20 mouse cellular contexts compared by ENCODE assay signal in genomic region chr4:116193583-116194383, GRCm38 (mm10). TPM values are rescaled to one million over a fixed set of nuclear protein-coding genes. Genes with fewer than 3 reads are reported as not detected.
DNase-seq lines count a peak whose midpoint lies in the region; ATAC-seq and TF ChIP-seq lines count a peak whose summit lies in the region.
"Had no signal": no experiment of that assay in that cellular context is flagged by ENCODE, and none has a peak within 500 bp of the region (broad histone marks: within the 10 kb centered on the region; RNA-seq: fewer than 3 reads in every experiment).

No protein-coding gene starts in this region.

- H3K9ac ChIP-seq in liver, embryonic 11.5 days (ENCODE audit: low read depth, low read length), result no peak overlapping the region; the same call in 1 of the 2 replicates
- H3K9ac ChIP-seq in heart, embryonic 12.5 days, result no peak overlapping the region
- H3K9ac ChIP-seq: lung, embryonic 15.5 days had no signal

- peaks cover 12% of the 10 kb centered on the region for H3K4me1 ChIP-seq in liver, embryonic 11.5 days (replicated peaks; ENCODE audit: control insufficient read depth, insufficient read depth, low read length)
- H3K4me1 ChIP-seq in heart, embryonic 12.5 days (replicated peaks), result peaks cover 16% of the 10 kb centered on the region
- H3K4me1 ChIP-seq: lung, embryonic 15.5 days; midbrain, embryonic 10.5 days had no signal

- H3K27me3 ChIP-seq in liver, embryonic 11.5 days (replicated peaks; ENCODE audit: control insufficient read depth, insufficient read depth, low read length), result no peaks in the 10 kb centered on the region
- H3K27me3 ChIP-seq in heart, embryonic 12.5 days (replicated peaks), result no peaks in the 10 kb centered on the region
- H3K27me3 ChIP-seq: lung, embryonic 15.5 days had no signal

- no peak overlapping the region for H3K4me3 ChIP-seq in layer of hippocampus, adult 2 months
- H3K4me3 ChIP-seq in liver, embryonic 11.5 days (ENCODE audit: low read depth, low read length), result no peak overlapping the region
- no peak overlapping the region for H3K4me3 ChIP-seq in heart, embryonic 12.5 days
- H3K4me3 ChIP-seq: heart, embryonic 10.5 days; lung, embryonic 15.5 days; midbrain, embryonic 10.5 days; myocyte had no signal

- TF ChIP-seq CTCF in layer of hippocampus, adult 2 months (conservative IDR thresholded peaks at IDR 0.05), result no peak

- H3K36me3 ChIP-seq in liver, embryonic 11.5 days (ENCODE audit: control insufficient read depth, insufficient read depth, low read length), result no peaks in the 10 kb centered on the region
- no peaks in the 10 kb centered on the region for H3K36me3 ChIP-seq in heart, embryonic 12.5 days
- H3K36me3 ChIP-seq: heart, embryonic 10.5 days; lung, embryonic 15.5 days; midbrain, embryonic 10.5 days had no signal

- peak; percentile 98 for ATAC-seq in liver, embryonic 11.5 days (replicated peaks; ENCODE audit: low FRiP score)
- ATAC-seq in megakaryocyte-erythroid progenitor cell, adult 5-6 weeks (replicated peaks; ENCODE audit: low FRiP score, low TSS enrichment, poor library complexity, severe bottlenecking), result peak; percentile 99
- ATAC-seq in heart, embryonic 12.5 days (ENCODE audit: insufficient number of reproducible peaks, low FRiP score), result no peak

- no peaks in the 10 kb centered on the region for H3K9me3 ChIP-seq in liver, embryonic 11.5 days (ENCODE audit: control insufficient read depth, low read length)
- H3K9me3 ChIP-seq in heart, embryonic 12.5 days (replicated peaks), result no peaks in the 10 kb centered on the region
- H3K9me3 ChIP-seq: heart, embryonic 10.5 days; lung, embryonic 15.5 days; midbrain, embryonic 10.5 days had no signal

- DNase-seq in layer of hippocampus, adult 2 months (ENCODE audit: low spot score in 2 of 2), result no peak
- DNase-seq in layer of hippocampus, postnatal 36 days, result no peak
- DNase-seq in c-Kit-negative CD71-positive TER-119-positive erythroid progenitor cells, embryonic 14.5 days (ENCODE audit: low read depth, low spot score), result peak; percentile 34
- peak; percentile 49 for DNase-seq in liver, embryonic 11.5 days (ENCODE audit: low spot score)
- DNase-seq in ovary, adult 18-20 months (ENCODE audit: low spot score), result no peak
- DNase-seq in kidney, postnatal 10 days, result no peak
- DNase-seq: cerebellum, adult 18-20 months; gastrocnemius, postnatal 25 days; kidney, adult 18-20 months had no signal

- 26% methylated on average over 9 of the region's 9 CpGs for WGBS in liver, embryonic 11.5 days
- 31% methylated on average over 9 of the region's 9 CpGs for WGBS in heart, embryonic 12.5 days

- H3K27ac ChIP-seq in layer of hippocampus, adult 2 months, result peak overlapping the region; percentile 18; the same call in 1 of the 2 replicates
- H3K27ac ChIP-seq in liver, embryonic 11.5 days (ENCODE audit: low read depth, low read length), result peak overlapping the region; percentile 81
- H3K27ac ChIP-seq in heart, embryonic 12.5 days (ENCODE audit: poor library complexity, severe bottlenecking), result no peak overlapping the region
- H3K27ac ChIP-seq: heart, embryonic 10.5 days; lung, embryonic 15.5 days; midbrain, embryonic 10.5 days had no signal

- peak overlapping the region; percentile 32; the same call in 1 of the 2 replicates for H3K4me2 ChIP-seq in liver, embryonic 11.5 days
- H3K4me2 ChIP-seq in heart, embryonic 12.5 days, result no peak overlapping the region
- H3K4me2 ChIP-seq: lung, embryonic 15.5 days had no signal

RNA-seq across cellular contexts. Expression of gene Gm49337, which starts 20.6 kb away (rescaled TPM):
- total RNA-seq in layer of hippocampus, adult 2 months (2021), result 1 to 10 TPM in 1 of 2 experiments, not detected in 1; 3.2 TPM
- 1 to 10 TPM in 1 of 2 experiments, not detected in 1; 1.2 TPM for total RNA-seq in layer of hippocampus, postnatal 36 days (2021)
- polyA plus RNA-seq in liver, embryonic 11.5 days (2014; fragmentation: Nextera tagmentation; extraction: Ambion mirVana), result not detected in 2 replicates
- not detected in 2 replicates for total RNA-seq in megakaryocyte-erythroid progenitor cell, adult 5-6 weeks (2014; fragmentation: Nextera tagmentation)
- not detected in 2 replicates for total RNA-seq in megakaryocyte-erythroid progenitor cell, adult 5-6 weeks (2017)
- polyA plus RNA-seq in heart, embryonic 12.5 days (2016; fragmentation: Nextera tagmentation; extraction: Ambion mirVana), result not detected in 2 replicates
- total RNA-seq: adrenal gland, postnatal 4 days; hematopoietic stem cell, adult 5-6 weeks; left cerebral cortex, postnatal 25 days had no signal
- polyA plus RNA-seq: heart, embryonic 10.5 days; lung, embryonic 15.5 days; midbrain, embryonic 10.5 days; myocyte; testis, adult 2 months had no signal

RNA-seq across cellular contexts. Expression of gene 1700042G07Rik, which starts 20.6 kb away (rescaled TPM):
- not detected for total RNA-seq in layer of hippocampus, adult 2 months (2021)
- not detected for total RNA-seq in layer of hippocampus, postnatal 36 days (2021)
- not detected in 2 replicates for polyA plus RNA-seq in liver, embryonic 11.5 days (2014; fragmentation: Nextera tagmentation; extraction: Ambion mirVana)
- not detected in 2 replicates for total RNA-seq in megakaryocyte-erythroid progenitor cell, adult 5-6 weeks (2014; fragmentation: Nextera tagmentation)
- total RNA-seq in megakaryocyte-erythroid progenitor cell, adult 5-6 weeks (2017), result not detected in 2 replicates
- not detected in 2 replicates for polyA plus RNA-seq in heart, embryonic 12.5 days (2016; fragmentation: Nextera tagmentation; extraction: Ambion mirVana)
- total RNA-seq: adrenal gland, postnatal 4 days; gastrocnemius, postnatal 25 days; hematopoietic stem cell, adult 5-6 weeks; layer of hippocampus, adult 8-10 months; left cerebral cortex, postnatal 25 days had no signal
- polyA plus RNA-seq: heart, embryonic 10.5 days; lung, embryonic 15.5 days; midbrain, embryonic 10.5 days; myocyte had no signal

RNA-seq across cellular contexts. Expression of gene Tspan1, which starts 26.4 kb away (rescaled TPM):
- total RNA-seq in layer of hippocampus, adult 2 months (2021), result under 1 TPM in 1 of 2 experiments, not detected in 1; 0.33 TPM
- not detected for total RNA-seq in layer of hippocampus, postnatal 36 days (2021)
- polyA plus RNA-seq in liver, embryonic 11.5 days (2014; fragmentation: Nextera tagmentation; extraction: Ambion mirVana), result 0.11 TPM in 1 of 2 replicates, not detected in the other
- total RNA-seq in megakaryocyte-erythroid progenitor cell, adult 5-6 weeks (2014; fragmentation: Nextera tagmentation), result not detected in 2 replicates
- not detected in 2 replicates for total RNA-seq in megakaryocyte-erythroid progenitor cell, adult 5-6 weeks (2017)
- polyA plus RNA-seq in heart, embryonic 12.5 days (2016; fragmentation: Nextera tagmentation; extraction: Ambion mirVana), result not detected in 2 replicates
- total RNA-seq: gastrocnemius, postnatal 25 days; hematopoietic stem cell, adult 5-6 weeks; layer of hippocampus, adult 8-10 months had no signal
- polyA plus RNA-seq: midbrain, embryonic 10.5 days had no signal

RNA-seq across cellular contexts. Expression of gene Pik3r3, which starts 27.6 kb away (rescaled TPM):
- 10 to 100 TPM; 31.3 to 33.8 TPM for total RNA-seq in layer of hippocampus, adult 2 months (2021)
- total RNA-seq in layer of hippocampus, postnatal 36 days (2021), result 10 to 100 TPM; 36.5 to 37.6 TPM
- 6.3 and 6.7 TPM in 2 replicates for polyA plus RNA-seq in liver, embryonic 11.5 days (2014; fragmentation: Nextera tagmentation; extraction: Ambion mirVana)
- 0.20 and 0.52 TPM in 2 replicates for total RNA-seq in megakaryocyte-erythroid progenitor cell, adult 5-6 weeks (2014; fragmentation: Nextera tagmentation)
- total RNA-seq in megakaryocyte-erythroid progenitor cell, adult 5-6 weeks (2017), result 1.9 and 3.4 TPM in 2 replicates
- polyA plus RNA-seq in heart, embryonic 12.5 days (2016; fragmentation: Nextera tagmentation; extraction: Ambion mirVana), result 25.6 and 25.8 TPM in 2 replicates

RNA-seq across cellular contexts. Expression of gene Lurap1, which starts 42.6 kb away (rescaled TPM):
- total RNA-seq in layer of hippocampus, adult 2 months (2021), result 10 to 100 TPM; 23.4 to 25.8 TPM
- 10 to 100 TPM; 21.8 to 23.8 TPM for total RNA-seq in layer of hippocampus, postnatal 36 days (2021)
- 0.64 and 1.1 TPM in 2 replicates for polyA plus RNA-seq in liver, embryonic 11.5 days (2014; fragmentation: Nextera tagmentation; extraction: Ambion mirVana)
- not detected in 2 replicates for total RNA-seq in megakaryocyte-erythroid progenitor cell, adult 5-6 weeks (2014; fragmentation: Nextera tagmentation)
- 0.14 and 0.15 TPM in 2 replicates for total RNA-seq in megakaryocyte-erythroid progenitor cell, adult 5-6 weeks (2017)
- polyA plus RNA-seq in heart, embryonic 12.5 days (2016; fragmentation: Nextera tagmentation; extraction: Ambion mirVana), result 2.3 and 2.6 TPM in 2 replicates

Comparison
In these comparisons a context has a peak if more than half of its experiments do, and no peak if none do; other contexts are left out.
1. DNase-seq: peak in c-Kit-negative CD71-positive TER-119-positive erythroid progenitor cells, embryonic 14.5 days (single experiment) and liver, embryonic 11.5 days (single experiment); none in layer of hippocampus, adult 2 months (0 of 2), layer of hippocampus, postnatal 36 days (0 of 2), ovary, adult 18-20 months (single experiment) and kidney, postnatal 10 days (single experiment).